Mouse (Mus musculus) adrenal gland, adult 18-20 months (tissue): ENCODE results near the gene Ggcx. TPM values are rescaled to one million over a fixed set of nuclear protein-coding genes. Genes with fewer than 3 reads are reported as not detected.

ENCODE experiments used
- DNase-seq, 2 experiments: peaks; one replicate each; pipeline ENCODE4 v3.0.0; 2021 to 2022; ENCODE audit warnings: low spot score in 2 of 2
- total RNA-seq, 2 experiments: library from RNA; stranded (reverse); gene quantifications; 1 replicate in 1 of 2; 2 replicates in 1 of 2; pipeline ENCODE4 v1.2.3; 2021

Ggcx gene
- total RNA-seq, 2 experiments from 2014 or later = 48.6 to 59.5 TPM

DNA sequence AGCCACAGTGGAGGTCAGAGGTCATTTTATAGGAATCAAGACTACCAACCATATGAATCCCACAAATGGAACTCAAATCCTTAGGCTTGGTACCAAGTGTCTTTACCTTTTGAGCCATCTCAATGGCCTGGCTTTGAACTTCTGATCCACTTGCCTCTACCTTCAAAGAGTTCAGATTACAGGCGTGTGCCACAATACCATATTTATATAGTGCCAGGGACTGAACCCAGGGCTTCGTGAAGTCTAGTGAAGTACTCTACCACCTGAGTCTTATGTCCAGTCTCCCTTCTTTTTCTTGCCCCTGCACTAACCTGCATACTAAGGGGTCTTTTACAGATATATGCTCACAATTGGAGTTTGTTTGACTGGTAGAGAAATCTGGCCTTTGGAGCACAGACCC lies 27.5 kb upstream of the Ggcx start:
- no peak for DNase-seq

GRCm38 (mm10) chr6:72387816-72388215 lies 26.3 kb upstream of the Ggcx start:
- no peak for DNase-seq

DNA sequence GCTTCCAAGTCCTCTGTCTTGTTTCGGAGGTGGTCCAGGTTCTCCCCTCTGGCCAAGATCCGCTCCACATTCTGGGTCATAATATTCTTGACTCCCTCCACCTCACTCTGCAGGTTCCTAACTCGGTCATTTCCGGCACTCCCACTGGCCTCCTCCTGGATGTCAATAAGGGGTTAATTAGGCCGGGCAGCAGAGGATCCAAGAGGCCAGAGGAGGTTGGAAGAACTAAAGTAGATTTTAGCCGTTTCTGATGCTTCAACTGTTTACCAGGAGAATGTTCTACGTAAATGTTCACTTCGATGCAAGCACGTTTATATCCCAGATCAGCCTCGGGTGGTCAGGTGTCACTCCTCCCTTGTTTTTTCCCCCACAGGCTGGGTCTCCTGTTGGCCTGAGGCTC lies 25.8 kb upstream of the Ggcx start:
- no peak for DNase-seq

- DNase-seq = no peak
These were observed 25.2 kb upstream of the Ggcx start for GRCm38 (mm10) chr6:72388791-72389329.

- DNase-seq = peak; percentile 42 to 52
These were observed 24.6 kb upstream of the Ggcx start for GRCm38 (mm10) chr6:72389471-72389940.

- peak; percentile 81 to 83 for DNase-seq
These were observed 24.0 kb upstream of the Ggcx start, which contains the start of gene Vamp8 for GRCm38 (mm10) chr6:72389941-72390771. Vamp8 (minus strand) TSS chr6:72390703.

DNA sequence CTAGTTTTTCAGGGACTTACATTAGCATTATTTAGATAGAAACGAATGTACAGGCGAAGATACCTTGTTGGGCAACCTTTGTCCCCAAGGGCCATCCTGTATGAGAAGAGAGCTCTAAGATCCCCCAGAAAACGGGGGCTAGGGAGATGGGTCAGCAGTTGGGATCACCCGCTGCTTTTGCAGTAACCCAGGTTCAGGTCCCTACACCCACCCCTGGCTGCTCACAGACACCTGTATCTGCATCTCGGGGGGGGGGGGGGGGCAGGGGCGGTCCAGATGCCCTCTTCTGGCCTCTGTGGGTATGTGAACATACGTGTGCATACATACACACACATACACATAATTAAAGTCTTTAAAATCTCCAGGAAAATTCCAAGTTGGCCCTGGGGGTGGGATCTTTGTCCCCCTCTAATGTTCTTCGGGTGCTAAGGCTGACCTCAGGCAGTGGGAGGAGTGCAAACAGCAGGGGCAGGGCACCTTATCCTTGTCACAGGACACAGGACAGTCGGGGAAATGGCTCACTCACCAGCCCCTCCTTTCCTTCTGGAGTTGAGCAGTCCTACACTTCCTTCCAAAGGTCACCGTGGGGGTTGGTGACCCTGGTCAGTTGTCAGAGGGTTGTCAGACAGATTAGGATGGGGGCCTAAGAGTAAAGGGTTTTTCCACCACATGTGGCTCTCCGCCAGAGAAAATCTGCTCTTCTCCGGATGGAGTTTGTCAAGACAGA lies 23.1 kb upstream of the Ggcx start:
- DNase-seq = peak; percentile 62 to 64

GRCm38 (mm10) chr6:72392341-72392740 lies 21.8 kb upstream of the Ggcx start:
- DNase-seq = no peak

DNA sequence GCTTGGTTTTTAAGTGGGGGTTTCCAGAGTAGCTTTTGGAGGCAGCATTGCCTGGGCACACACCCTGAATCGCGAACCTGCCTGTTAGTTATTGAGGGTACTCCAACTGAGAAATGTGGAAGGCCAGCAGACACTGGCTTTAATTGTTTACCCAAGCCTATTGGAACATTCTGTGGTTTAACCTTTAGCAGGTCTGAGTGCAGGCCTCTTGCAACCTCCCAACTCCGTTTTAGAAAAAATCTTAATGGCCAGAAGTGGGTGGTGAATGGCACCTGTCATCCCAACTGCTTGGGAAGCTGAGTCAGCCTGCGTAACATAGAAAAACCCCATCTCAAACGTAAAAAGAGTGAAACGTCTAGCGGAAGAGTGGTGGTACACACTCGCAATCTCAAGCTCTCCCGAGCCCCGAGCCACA lies 17.3 kb upstream of the Ggcx start:
- DNase-seq = no peak

DNA sequence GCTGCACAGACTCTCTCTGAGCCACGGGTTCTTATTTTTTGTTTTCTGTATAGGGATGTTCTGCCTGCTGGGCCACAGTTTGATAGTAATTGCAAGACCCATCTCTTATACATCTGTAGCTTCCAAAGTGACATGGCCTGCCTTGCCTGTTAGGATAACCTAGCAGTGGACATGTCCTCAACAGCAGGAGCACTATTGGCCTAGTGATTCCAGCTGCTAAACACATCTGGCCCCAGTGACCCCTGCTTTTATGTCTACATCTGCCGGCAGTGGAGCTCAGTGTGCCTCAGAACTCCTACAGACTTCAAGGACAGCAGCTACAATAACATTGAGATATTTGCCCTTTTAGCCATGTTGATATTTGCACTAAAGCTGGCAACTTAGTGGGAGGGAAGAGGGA lies 14.1 kb upstream of the Ggcx start:
- no peak for DNase-seq

- DNase-seq = peak; percentile 75 to 82
These were observed 12.2 kb upstream of the Ggcx start for GRCm38 (mm10) chr6:72401875-72402274.

DNA sequence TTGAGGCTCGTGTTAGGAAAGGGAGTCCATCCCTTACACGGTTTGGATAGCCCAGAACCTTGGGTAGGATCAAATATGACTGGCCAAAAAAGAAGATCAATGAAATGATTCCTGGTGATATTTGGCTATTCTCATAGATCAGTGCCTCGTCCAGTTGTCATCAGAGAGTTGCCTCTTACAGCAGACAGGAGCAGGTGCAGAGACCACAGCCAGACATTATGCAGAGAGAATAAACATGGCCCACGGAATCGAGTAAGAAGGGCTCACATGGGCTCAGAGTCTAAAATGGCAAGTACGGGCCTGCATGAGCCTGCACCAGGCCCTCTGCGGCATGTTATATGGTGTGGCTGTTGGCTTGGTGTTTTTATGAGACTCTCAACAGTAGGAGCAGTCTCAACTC lies 8.8 kb upstream of the Ggcx start:
- no peak for DNase-seq

- peak; percentile 73 to 83 for DNase-seq
These were observed 7.0 kb upstream of the Ggcx start for GRCm38 (mm10) chr6:72407119-72407518.

- peak; percentile 54 to 62 for DNase-seq
These were observed 4.5 kb upstream of the Ggcx start for GRCm38 (mm10) chr6:72409567-72409966.

GRCm38 (mm10) chr6:72410003-72410402 lies 4.1 kb upstream of the Ggcx start:
- no peak for DNase-seq

DNA sequence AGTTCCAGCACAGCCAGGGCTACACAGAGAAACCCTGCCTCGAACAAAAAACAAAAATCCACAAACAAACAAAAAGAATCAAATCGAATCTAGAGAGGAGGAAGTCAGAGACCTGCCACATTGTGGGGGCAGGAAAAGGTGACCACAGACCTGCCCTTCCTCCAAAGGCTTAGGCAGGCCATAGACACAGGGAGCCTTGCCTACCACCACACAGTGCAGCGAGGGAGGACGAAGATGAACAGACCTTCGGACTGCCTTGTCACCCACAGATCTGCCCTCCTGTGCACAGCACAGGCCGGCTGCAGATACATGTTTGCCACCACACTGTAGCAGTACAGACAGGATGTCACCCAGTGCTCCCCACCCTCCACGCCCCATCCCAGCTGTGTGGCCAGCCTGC lies 3.6 kb upstream of the Ggcx start:
- no peak for DNase-seq

DNA sequence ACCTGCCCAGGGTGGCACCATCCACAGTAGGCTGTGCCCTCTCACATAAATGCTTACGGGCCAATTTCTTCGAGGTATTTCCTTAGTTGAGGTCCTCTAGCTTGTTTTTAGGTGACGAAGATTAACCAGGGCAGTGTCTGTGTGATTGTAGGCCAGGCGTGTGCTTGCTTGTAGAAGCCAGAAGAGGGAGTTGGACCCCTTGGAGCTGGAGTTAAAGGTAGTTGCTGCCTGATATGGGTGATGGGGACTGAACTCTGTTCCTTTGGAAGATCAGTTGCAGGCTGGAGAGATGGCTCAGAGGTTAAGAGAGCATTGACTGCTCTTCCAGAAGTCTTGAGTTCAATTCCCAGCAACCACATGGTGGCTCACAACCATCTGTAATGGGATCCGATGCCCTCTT lies 1.1 kb downstream of the Ggcx start:
- DNase-seq = no peak

DNA sequence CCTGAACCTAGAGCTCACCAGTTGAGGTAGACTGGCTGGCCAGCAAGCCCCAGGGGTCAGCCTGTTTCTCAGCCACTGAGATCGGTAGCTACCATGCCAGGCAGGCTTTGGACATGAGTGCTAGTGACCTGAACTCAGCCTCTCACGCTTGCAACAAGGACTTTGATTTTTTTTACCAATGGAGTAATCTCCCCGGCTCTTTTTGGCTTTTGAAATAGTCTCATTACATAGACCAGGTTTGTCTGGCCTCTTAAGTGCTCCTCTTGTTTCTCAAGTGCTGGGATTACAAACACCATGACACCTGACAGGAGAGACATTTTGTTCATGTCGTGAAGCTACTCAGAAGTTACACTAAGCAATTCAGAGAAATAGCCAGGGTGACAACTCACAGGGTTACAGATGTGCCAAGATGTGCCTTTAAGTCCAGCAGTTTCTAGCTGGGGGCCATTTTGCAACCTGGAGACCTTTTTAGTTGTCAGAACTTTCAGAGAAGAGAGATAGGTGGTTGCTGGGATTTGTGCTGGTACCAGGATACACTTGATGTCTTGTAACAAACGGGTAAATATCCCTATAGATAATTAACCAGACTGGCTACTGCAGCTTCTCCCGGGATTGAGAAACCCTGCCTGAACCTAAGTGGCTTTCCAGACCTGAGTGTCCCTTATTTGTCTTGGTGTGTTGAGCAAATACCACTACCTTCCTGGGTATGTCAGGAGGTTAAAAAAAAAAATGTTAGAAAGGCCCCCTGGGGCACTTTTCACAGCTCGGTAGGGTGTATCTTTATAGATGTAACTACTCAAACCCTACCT lies 2.1 kb downstream of the Ggcx start:
- DNase-seq = no peak

- DNase-seq = no peak
These were observed 4.2 kb downstream of the Ggcx start for GRCm38 (mm10) chr6:72418279-72418678.

- no peak for DNase-seq
These were observed 5.7 kb downstream of the Ggcx start for GRCm38 (mm10) chr6:72419806-72420205.

DNA sequence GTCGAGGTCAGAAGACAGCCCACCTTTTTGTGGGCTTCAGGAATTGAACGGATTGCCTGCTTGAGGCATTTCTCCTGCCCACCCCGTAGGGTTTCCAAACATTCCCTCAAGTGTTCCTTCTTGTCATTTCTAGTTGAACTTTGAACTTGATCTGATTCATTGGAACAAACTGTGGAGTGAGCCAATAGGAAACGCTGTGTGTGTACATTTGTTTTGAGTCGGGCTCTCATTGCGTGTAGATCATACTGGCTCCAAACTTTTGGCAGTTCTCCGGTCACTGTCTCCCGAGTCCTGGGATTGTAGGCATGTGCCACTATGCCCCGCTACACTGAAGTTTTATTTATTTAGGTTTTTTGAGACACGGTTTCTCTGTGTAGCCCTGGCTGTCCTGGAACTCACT lies 6.8 kb downstream of the Ggcx start:
- no peak for DNase-seq
